In genomic region chrX:20950191-20950880, GRCm38 (mm10) we compare ENCODE assay signal across 8 mouse cellular contexts. TPM values are rescaled to one million over a fixed set of nuclear protein-coding genes. Genes with fewer than 3 reads are reported as not detected.
DNase-seq lines count a peak whose midpoint lies in the region; ATAC-seq and TF ChIP-seq lines count a peak whose summit lies in the region.

Gene Elk1, minus strand, starts transcription at chrX:20950608.

- H3K4me2 ChIP-seq in embryonic facial prominence, embryonic 13.5 days = peak within 1 kb of the TSS; percentile 57
- H3K4me2 ChIP-seq in limb, embryonic 13.5 days (replicated peaks) = peak within 1 kb of the TSS; percentile 62
- peak within 1 kb of the TSS; percentile 67 for H3K4me2 ChIP-seq in midbrain, embryonic 16.5 days (ENCODE audit: low read length)

- peak within 1 kb of the TSS; percentile 58 for H3K4me3 ChIP-seq in embryonic facial prominence, embryonic 13.5 days
- peak within 1 kb of the TSS; percentile 57 for H3K4me3 ChIP-seq in heart, adult 2 months
- peak within 1 kb of the TSS; percentile 62 for H3K4me3 ChIP-seq in limb, embryonic 13.5 days
- H3K4me3 ChIP-seq in midbrain, embryonic 16.5 days (ENCODE audit: low read depth, low read length) = peak within 1 kb of the TSS; percentile 60

- H3K4me1 ChIP-seq in embryonic facial prominence, embryonic 13.5 days = 0 out of 2 replicates have a peak, but pooled peaks cover 4% of the 10 kb centered on the region
- no peaks in the 10 kb centered on the region for H3K4me1 ChIP-seq in heart, adult 2 months (ENCODE audit: control insufficient read depth, insufficient read depth, low read length)
- no peaks in the 10 kb centered on the region for H3K4me1 ChIP-seq in limb, embryonic 13.5 days
- peaks cover 12% of the 10 kb centered on the region for H3K4me1 ChIP-seq in midbrain, embryonic 16.5 days (ENCODE audit: control insufficient read depth, insufficient read depth, low read length)

- no peaks in the 10 kb centered on the region for H3K36me3 ChIP-seq in embryonic facial prominence, embryonic 13.5 days
- H3K36me3 ChIP-seq in heart, adult 2 months (ENCODE audit: control insufficient read depth, insufficient read depth, low read length) = no peaks in the 10 kb centered on the region
- no peaks in the 10 kb centered on the region for H3K36me3 ChIP-seq in limb, embryonic 13.5 days
- H3K36me3 ChIP-seq in midbrain, embryonic 16.5 days (ENCODE audit: control insufficient read depth, insufficient read depth, low read length) = no peaks in the 10 kb centered on the region

- intact Hi-C loops in heart, adult 2 months (cut with DNase I) = loop anchor here (10.0 kb wide), 1 partner anchor 134 kb away; the partner anchor contains the start of gene Zfp300

- no peak for TF ChIP-seq CTCF in heart, adult 2 months (IDR thresholded peaks at IDR 0.05)

- peak; percentile 98 for ATAC-seq in embryonic facial prominence, embryonic 13.5 days (ENCODE audit: insufficient number of reproducible peaks, insufficient read depth, low FRiP score, low TSS enrichment, low read depth)
- ATAC-seq in limb, embryonic 13.5 days (ENCODE audit: low FRiP score, low read depth) = peak; percentile 97
- peak; percentile 98 for ATAC-seq in midbrain, embryonic 16.5 days

- 14% methylated on average over 30 of the region's 30 CpGs for WGBS in embryonic facial prominence, embryonic 13.5 days
- 19% methylated on average over 29 of the region's 30 CpGs for WGBS in heart, adult 2 months
- WGBS in limb, embryonic 13.5 days = 8% methylated on average over 22 of the region's 30 CpGs
- 22% methylated on average over 27 of the region's 30 CpGs for WGBS in midbrain, embryonic 16.5 days

- 0 out of 2 replicates have a peak, but pooled peaks have one; percentile 26 for TF ChIP-seq EP300 in heart, adult 2 months (IDR thresholded peaks at IDR 0.05; ENCODE audit: insufficient read depth, low read depth, low read length)

- H3K27ac ChIP-seq in embryonic facial prominence, embryonic 13.5 days = peak within 1 kb of the TSS; percentile 77; the same call in 1 of the 2 replicates
- H3K27ac ChIP-seq in heart, adult 2 months = peak within 1 kb of the TSS; percentile 73
- no peak within 1 kb of the TSS; the same call in 1 of the 2 replicates for H3K27ac ChIP-seq in limb, embryonic 13.5 days
- peak within 1 kb of the TSS; percentile 84 for H3K27ac ChIP-seq in midbrain, embryonic 16.5 days (ENCODE audit: low read length)

- H3K79me2 ChIP-seq in heart, adult 2 months (replicated peaks; ENCODE audit: control insufficient read depth, insufficient read depth, low read length) = no peaks in the 10 kb centered on the region

- DNase-seq in 3134 (ENCODE audit: extremely low read depth, insufficient read length, low spot score) = peak; percentile 89
- peak; percentile 84 to 86 for DNase-seq in adrenal gland, postnatal 36 days
- DNase-seq in heart, adult 2 months = peak; percentile 83 to 88
- peak; percentile 79 to 89 for DNase-seq in kidney, adult 8-10 months
- peak; percentile 57 to 83 for DNase-seq in spleen, postnatal 10 days (ENCODE audit: low spot score in 2 of 2)

- TF ChIP-seq POLR2A in heart, adult 2 months (IDR thresholded peaks at IDR 0.05; ENCODE audit: insufficient read depth, low read depth, low read length) = no peak

- no peaks in the 10 kb centered on the region for H3K9me3 ChIP-seq in embryonic facial prominence, embryonic 13.5 days
- no peaks in the 10 kb centered on the region for H3K9me3 ChIP-seq in limb, embryonic 13.5 days
- no peaks in the 10 kb centered on the region for H3K9me3 ChIP-seq in midbrain, embryonic 16.5 days (replicated peaks; ENCODE audit: control insufficient read depth, low read length, poor library complexity, severe bottlenecking)

- H3K9ac ChIP-seq in embryonic facial prominence, embryonic 13.5 days = peak within 1 kb of the TSS; percentile 74
- H3K9ac ChIP-seq in heart, adult 2 months (ENCODE audit: low read depth, low read length) = peak within 1 kb of the TSS; percentile 90
- H3K9ac ChIP-seq in limb, embryonic 13.5 days = peak within 1 kb of the TSS; percentile 72
- peak within 1 kb of the TSS; percentile 76 for H3K9ac ChIP-seq in midbrain, embryonic 16.5 days (ENCODE audit: low read depth, low read length)

- H3K27me3 ChIP-seq in embryonic facial prominence, embryonic 13.5 days = no peaks in the 10 kb centered on the region
- no peaks in the 10 kb centered on the region for H3K27me3 ChIP-seq in heart, adult 2 months (ENCODE audit: control insufficient read depth, insufficient read depth, low read length)
- H3K27me3 ChIP-seq in limb, embryonic 13.5 days = no peaks in the 10 kb centered on the region
- no peaks in the 10 kb centered on the region for H3K27me3 ChIP-seq in midbrain, embryonic 16.5 days (ENCODE audit: control insufficient read depth, insufficient read depth, low read depth, low read length)

RNA-seq across cellular contexts. Expression of gene Elk1, which starts in this region (rescaled TPM):
- 10 to 100 TPM; 12.2 to 14.9 TPM for total RNA-seq in adrenal gland, postnatal 36 days (2021)
- polyA plus RNA-seq in embryonic facial prominence, embryonic 13.5 days (2015; fragmentation: Nextera tagmentation; extraction: Ambion mirVana) = 18.1 and 19.3 TPM in 2 replicates
- 10 to 100 TPM in 1 of 2 experiments, 1 to 10 TPM in 1; 8.6 to 10.1 TPM for total RNA-seq in heart, adult 2 months (2021)
- polyA plus RNA-seq in heart, adult 2 months (2012; rRNA removed) = 11.9 and 14.0 TPM in 2 replicates
- polyA plus RNA-seq in limb, embryonic 13.5 days (2015; fragmentation: Nextera tagmentation; extraction: Ambion mirVana) = 17.6 and 17.7 TPM in 2 replicates
- polyA plus RNA-seq in midbrain, embryonic 16.5 days (2015; fragmentation: Nextera tagmentation; extraction: Ambion mirVana) = 22.9 TPM in 2 replicates
